8 mouse cellular contexts compared by ENCODE assay signal in genomic region chr7:112377314-112377713, GRCm38 (mm10). TPM values are rescaled to one million over a fixed set of nuclear protein-coding genes. Genes with fewer than 3 reads are reported as not detected.
DNase-seq lines count a peak whose midpoint lies in the region; ATAC-seq and TF ChIP-seq lines count a peak whose summit lies in the region.

No protein-coding gene starts in this region.

- H3K4me1 ChIP-seq in intestine, postnatal 0 days (replicated peaks; ENCODE audit: control insufficient read depth, insufficient read depth, low read length): peaks cover 11% of the 10 kb centered on the region
- no peaks in the 10 kb centered on the region for H3K4me1 ChIP-seq in limb, embryonic 11.5 days (ENCODE audit: control insufficient read depth, insufficient read depth, low read length)

- WGBS in intestine, postnatal 0 days: 43% methylated on average over 8 of the region's 8 CpGs
- 46% methylated on average over 8 of the region's 8 CpGs for WGBS in limb, embryonic 11.5 days

- no peaks in the 10 kb centered on the region for H3K9me3 ChIP-seq in intestine, postnatal 0 days (ENCODE audit: control insufficient read depth)
- no peaks in the 10 kb centered on the region for H3K9me3 ChIP-seq in limb, embryonic 11.5 days (ENCODE audit: control insufficient read depth, low read length)

- DNase-seq in 3134 (ENCODE audit: extremely low read depth, insufficient read length, low spot score) (peak; percentile 32), ZHBTc4 (ENCODE audit: low read depth, low spot score) (peak; percentile 82)
- peak; percentile 76 to 89 for DNase-seq in cerebellum, postnatal 25 days
- DNase-seq in gastrocnemius, adult 8-10 months (ENCODE audit: low spot score in 2 of 2): peak; percentile 46 to 47
- DNase-seq in limb, embryonic 11.5 days (ENCODE audit: low spot score): peak; percentile 88
- peak; percentile 26 for DNase-seq in naive thymus-derived CD4-positive, alpha-beta T cell, adult 2 months (ENCODE audit: low read depth)
- peak; percentile 22 to 42 for DNase-seq in thymus, postnatal 36 days

- TF ChIP-seq CTCF in intestine, postnatal 0 days (IDR thresholded peaks at IDR 0.05; ENCODE audit: low read depth): peak; percentile 93

- no peaks in the 10 kb centered on the region for H3K27me3 ChIP-seq in intestine, postnatal 0 days (replicated peaks; ENCODE audit: control insufficient read depth, insufficient read depth, low read length)
- H3K27me3 ChIP-seq in limb, embryonic 11.5 days (ENCODE audit: control insufficient read depth, insufficient read depth, low read length): no peaks in the 10 kb centered on the region

- H3K27ac ChIP-seq in intestine, postnatal 0 days (ENCODE audit: low read depth, low read length): no peak overlapping the region
- no peak overlapping the region for H3K27ac ChIP-seq in limb, embryonic 11.5 days (replicated peaks; ENCODE audit: low read depth, low read length)

- H3K4me2 ChIP-seq in intestine, postnatal 0 days (replicated peaks; ENCODE audit: low read depth): no peak overlapping the region
- H3K4me2 ChIP-seq in limb, embryonic 11.5 days (ENCODE audit: low read depth, severe bottlenecking): no peak overlapping the region

- no peak for ATAC-seq in intestine, postnatal 0 days
- peak; percentile 68; the same call in 1 of the 2 replicates for ATAC-seq in limb, embryonic 11.5 days (ENCODE audit: insufficient number of reproducible peaks, low FRiP score, low TSS enrichment, low read depth)

- H3K9ac ChIP-seq in intestine, postnatal 0 days (ENCODE audit: low read depth, low read length): no peak overlapping the region
- H3K9ac ChIP-seq in limb, embryonic 11.5 days (ENCODE audit: low read length): no peak overlapping the region

- no peak overlapping the region for H3K4me3 ChIP-seq in intestine, postnatal 0 days (ENCODE audit: low read depth, low read length)
- no peak overlapping the region for H3K4me3 ChIP-seq in limb, embryonic 11.5 days (ENCODE audit: low read depth, low read length)

- H3K36me3 ChIP-seq in intestine, postnatal 0 days (ENCODE audit: control insufficient read depth, insufficient read depth): peaks cover 12% of the 10 kb centered on the region; the same call in 1 of the 2 replicates
- no peaks in the 10 kb centered on the region for H3K36me3 ChIP-seq in limb, embryonic 11.5 days (ENCODE audit: control insufficient read depth, insufficient read depth, low read length)

RNA-seq across cellular contexts. Expression of gene Parva, which starts 50.0 kb away (rescaled TPM):
- 10 to 100 TPM in 3 of 4 experiments, 1 to 10 TPM in 1; 9.1 to 14.1 (median 11.4) TPM for total RNA-seq in gastrocnemius, adult 8-10 months (2022)
- polyA plus RNA-seq in intestine, postnatal 0 days (2015; fragmentation: Nextera tagmentation; extraction: Ambion mirVana): 37.4 and 40.1 TPM in 2 replicates
- polyA plus RNA-seq in limb, embryonic 11.5 days (2014; fragmentation: Nextera tagmentation; extraction: Ambion mirVana): 64.2 and 68.8 TPM in 2 replicates

Comparison
In these comparisons a context has a peak if more than half of its experiments do, and no peak if none do; other contexts are left out.
1. DNase-seq: peak in every context shown above with its lines; median percentile 88 in limb, embryonic 11.5 days; 82 in cerebellum, postnatal 25 days; 82 in ZHBTc4; 46 in gastrocnemius, adult 8-10 months; 32 in 3134; 32 in thymus, postnatal 36 days; 26 in naive thymus-derived CD4-positive, alpha-beta T cell, adult 2 months.